Mouse (Mus musculus) mesoderm, embryonic 11.5 days (tissue): ENCODE results near the gene Smc3.
A peak's percentile ranks its signal among the peaks of the same experiment; 100 is the strongest.

ENCODE experiments used
- DNase-seq: peaks from one replicate; pipeline ENCODE4 v3.0.0-alpha.2; 2012; ENCODE audit warnings: low read depth, low spot score

Gene Smc3

DNA sequence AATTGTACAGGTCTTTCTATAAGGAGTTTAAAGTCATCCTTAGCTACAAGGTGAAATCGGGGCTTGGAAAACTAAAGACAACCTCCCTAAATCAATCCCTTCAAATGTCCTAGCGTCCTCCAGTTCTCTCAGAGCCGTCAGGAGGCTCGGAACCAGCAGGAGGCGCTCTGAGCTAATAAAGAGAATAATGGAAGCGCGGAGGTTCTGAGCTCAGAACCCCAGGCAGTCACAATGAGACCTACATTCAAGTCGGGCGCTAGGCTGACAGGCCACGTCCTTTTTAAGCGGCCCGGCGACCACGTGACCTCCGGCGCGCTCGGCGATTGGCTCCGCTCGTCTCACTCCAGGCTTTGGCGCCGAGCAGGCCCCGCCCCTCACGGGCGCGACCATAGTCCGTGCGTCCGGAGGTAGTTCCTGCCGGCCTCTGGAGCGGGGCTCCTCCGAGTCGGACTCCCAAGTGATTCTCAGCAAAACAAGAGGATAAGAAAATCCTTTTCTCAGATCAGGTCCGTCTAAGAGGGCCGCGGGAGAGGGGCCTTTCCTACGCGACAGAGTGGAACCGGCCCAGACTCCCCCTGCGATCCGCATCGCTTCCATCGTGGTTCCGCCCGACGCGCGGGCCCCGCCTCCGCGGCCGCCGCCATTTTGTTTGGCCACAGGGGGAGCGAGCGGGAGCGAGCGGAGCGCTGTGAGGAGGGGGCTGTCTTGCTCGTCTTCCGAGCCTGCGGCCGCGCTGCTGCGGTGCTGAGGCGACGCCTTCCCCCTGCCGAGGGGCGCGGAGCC is at the start of gene Smc3:
Gene Smc3, plus strand, starts transcription at position 642 of the 783 bp plus-strand sequence.
- DNase-seq = peak; percentile 98

DNA sequence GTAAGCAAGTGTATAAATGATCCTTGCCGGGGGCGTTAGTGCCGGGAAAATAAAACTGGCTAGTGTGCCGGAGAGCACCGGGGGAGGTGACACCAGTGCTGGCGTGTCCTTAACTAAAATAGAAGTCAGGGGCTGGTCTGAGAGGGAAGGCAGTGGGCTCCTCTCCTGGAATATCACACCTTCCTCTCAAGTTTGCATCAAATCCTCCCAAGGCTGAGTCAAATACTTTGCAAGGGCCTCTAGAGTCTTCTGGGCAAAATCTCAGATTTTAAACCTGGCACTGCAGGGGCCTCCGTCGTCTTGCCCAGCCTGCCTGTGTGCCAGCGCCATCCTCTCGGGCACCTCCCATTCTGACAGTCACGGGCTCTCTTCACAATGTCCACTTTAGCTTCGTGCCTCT is 49.2 kb upstream of the Smc3 start:
- no peak for DNase-seq

- no peak for DNase-seq
These were observed 47.9 kb upstream of the Smc3 start for GRCm38 (mm10) chr19:53552216-53552786.

DNA sequence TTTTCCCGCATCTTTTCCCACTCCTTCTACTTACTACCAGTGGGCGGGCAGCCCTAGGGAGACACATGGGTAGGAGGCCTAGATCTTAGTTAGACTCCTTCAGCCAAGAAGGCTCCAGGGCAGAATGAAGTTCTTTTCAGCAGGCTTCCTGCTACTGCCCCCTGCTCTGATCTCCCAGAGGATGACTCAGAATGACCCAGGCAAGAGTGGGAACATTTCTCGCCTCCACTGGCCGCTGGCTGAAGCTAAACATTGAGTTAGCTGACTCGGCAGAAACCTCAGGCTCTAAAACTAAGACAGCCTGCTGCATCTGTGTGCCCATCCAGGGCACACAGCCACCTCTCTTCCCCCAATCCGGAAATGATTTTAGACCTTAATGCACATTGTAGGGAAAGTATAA is 47.4 kb upstream of the Smc3 start:
- DNase-seq = no peak

DNA sequence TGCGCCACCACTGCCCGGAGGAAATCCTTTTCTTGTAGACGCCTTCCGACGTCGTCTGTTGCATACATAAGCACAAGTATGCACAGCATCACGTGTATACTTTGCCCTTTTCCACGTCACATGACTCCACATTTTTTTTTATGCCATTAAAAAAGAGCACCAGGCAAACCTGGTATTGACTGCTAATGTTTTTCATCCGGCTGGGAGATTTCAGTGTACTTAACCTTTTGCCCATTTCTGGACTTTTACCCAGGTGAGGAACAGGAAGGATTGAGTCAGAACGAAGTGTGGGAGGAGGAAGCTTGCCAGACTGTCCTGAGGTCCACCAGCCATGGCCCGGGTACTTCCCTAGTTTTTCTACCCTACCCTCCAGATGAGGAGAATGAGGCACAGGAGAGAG is 45.8 kb upstream of the Smc3 start:
- DNase-seq = no peak

DNA sequence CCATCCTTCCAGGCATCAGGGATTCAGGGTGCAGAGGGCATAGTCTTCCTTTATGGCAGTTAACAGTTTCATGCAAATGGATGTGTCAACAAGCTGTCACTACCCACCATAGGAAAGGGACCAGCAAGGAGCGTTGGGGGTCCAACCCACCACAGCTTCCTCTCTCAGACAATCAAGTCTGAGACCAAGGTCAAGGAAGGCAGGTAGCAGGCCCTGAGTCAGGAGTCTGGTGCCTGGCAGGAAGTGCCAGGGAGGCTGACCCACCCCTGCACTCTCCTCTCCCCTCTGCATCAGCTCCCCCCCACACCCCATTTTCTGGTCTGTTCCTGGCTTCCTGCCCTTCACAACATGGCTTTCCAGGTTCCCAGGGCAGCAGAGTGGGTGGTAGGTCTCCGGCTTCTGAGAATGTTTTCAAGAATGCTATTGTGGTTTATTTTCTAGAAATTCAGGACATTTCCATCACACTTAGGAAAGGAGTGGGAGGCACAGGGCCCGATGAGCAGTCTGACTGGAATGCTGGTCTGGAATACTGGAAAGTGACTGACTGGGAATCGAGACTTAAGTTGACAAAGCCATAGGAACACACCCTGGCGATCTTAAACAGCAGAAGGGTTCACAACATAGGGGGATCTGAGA is 45.1 kb upstream of the Smc3 start:
- DNase-seq = no peak

GRCm38 (mm10) chr19:53556841-53557240 is 43.4 kb upstream of the Smc3 start:
- no peak for DNase-seq

DNA sequence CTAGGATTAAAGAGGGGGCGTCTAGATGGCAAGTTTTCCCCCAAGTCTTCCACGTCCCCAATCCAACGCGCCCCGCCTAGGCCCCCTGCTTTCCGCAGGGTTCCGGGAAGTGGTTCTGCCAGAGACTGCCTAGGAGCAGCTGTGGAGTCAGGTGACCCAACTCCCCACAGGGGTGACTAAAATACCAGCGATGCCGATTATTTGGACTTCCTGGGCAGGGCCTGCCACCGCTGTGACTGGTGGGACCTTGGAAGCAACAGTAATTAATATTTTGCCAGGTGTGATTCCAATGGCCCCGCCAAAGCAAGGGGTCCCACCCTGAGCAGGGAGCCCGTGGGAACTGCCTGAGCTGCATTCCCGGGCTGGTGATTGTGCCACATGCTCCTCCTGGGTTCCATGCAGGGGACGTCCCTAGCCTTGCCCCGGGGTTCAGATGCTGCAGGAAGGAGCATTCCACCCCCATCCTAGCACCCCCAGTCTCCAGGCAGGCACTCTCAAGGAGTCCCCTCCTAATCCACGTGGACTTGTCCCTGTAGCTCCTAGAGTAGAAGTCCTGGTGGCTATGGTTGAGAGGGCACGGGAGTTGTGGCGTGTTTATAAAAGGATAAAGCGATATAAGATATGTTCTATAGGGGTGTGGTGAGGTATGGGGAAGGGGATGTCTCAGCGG is 42.8 kb upstream of the Smc3 start:
- DNase-seq = no peak

GRCm38 (mm10) chr19:53560436-53560835 is 39.8 kb upstream of the Smc3 start:
- no peak for DNase-seq

GRCm38 (mm10) chr19:53564174-53564573 is 36.0 kb upstream of the Smc3 start:
- no peak for DNase-seq

- DNase-seq = no peak
These were observed 34.5 kb upstream of the Smc3 start for GRCm38 (mm10) chr19:53565565-53566277.

GRCm38 (mm10) chr19:53567864-53568263 is 32.3 kb upstream of the Smc3 start:
- no peak for DNase-seq

DNA sequence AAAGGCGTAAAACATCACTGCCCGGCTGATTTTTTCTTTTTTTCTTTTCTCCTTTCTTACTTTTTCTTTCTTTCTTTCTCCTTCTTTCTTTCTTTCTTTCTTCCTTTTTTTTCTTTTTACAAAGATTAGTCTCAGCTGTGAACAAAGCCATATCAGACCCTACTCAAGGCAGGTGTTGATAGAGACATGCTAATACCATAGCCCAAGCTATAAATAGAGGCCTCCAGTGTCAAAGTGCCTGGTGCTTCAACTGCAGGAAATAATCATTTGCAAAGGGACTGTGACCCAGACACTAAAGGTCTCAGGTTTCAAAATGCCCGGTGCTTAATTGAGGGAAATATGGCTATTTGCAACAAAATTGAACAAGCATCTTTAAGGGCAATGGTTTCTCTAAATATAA is 31.6 kb upstream of the Smc3 start:
- DNase-seq = no peak

GRCm38 (mm10) chr19:53571056-53571455 is 29.1 kb upstream of the Smc3 start:
- no peak for DNase-seq

DNA sequence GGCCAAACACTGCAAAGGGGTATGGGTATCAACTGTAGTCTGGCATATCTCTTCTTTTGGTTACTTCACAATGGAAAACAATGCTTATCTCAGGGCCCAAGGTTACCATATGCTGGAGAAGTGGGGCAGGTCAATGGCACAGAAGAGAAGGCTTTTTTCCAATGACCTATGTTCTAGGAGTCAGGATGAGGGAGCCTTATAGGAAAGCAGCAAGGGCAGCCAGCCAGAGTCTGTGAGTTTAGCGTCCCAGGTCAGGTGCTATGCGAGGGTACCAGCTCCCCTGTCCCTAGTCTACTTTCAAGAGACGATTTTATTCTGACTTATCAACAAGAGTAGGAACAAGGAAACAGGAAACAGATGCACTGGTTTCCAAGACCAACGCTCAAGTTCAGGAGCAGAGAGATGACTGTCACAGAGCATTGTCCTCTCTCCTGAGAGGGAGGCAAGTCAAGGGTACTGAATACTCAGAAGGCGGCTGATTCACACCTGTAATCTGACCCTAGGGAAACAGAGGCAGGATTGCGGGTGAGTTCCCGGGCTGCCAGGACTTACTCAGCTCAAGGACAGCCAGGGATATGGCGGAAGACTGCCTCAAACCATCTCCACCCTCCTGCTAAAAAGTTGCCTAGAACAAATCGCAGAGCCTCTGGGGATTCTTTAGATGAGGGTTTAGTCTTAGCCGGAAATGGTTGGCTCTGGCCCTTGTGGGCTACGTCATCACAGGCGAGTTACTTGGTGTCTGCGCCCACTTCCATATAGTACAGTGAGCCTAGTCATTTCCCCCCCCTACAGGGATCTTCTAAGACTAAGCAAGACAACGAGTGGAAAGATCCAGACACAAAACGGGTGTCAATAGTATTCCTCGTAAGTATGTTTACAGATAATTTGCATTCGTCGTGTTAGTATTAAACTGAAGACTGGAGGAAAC is 28.4 kb upstream of the Smc3 start:
- no peak for DNase-seq

- no peak for DNase-seq
These were observed 27.6 kb upstream of the Smc3 start for GRCm38 (mm10) chr19:53572607-53573006.

GRCm38 (mm10) chr19:53573151-53573550 is 27.0 kb upstream of the Smc3 start:
- no peak for DNase-seq

DNA sequence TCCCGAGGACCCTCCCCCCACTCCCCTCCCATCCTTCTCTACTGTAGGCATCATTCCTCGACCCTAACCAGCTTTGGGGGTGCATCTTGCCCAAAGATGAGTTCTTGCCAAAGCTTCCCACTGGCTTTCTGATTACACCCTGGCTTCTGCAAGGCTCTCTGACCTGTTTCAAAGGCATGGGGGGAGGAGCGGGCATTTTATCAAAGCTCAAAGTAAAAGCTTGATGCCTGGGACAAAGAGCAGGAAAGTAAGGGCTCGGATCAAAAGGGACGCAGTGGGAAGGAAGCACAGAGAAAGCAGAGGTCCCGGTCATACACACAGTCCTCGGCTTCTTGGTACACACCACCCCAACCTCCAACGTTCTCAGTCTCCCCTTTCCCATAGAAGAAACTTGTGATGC is 26.1 kb upstream of the Smc3 start:
- no peak for DNase-seq

- no peak for DNase-seq
These were observed 25.7 kb upstream of the Smc3 start for GRCm38 (mm10) chr19:53574546-53574945.

GRCm38 (mm10) chr19:53575296-53576010 is 24.7 kb upstream of the Smc3 start:
- no peak for DNase-seq
